Mouse (Mus musculus): ENCODE data around the gene Hbq1a. TPM values are rescaled to one million over a fixed set of nuclear protein-coding genes. Genes with fewer than 3 reads are reported as not detected.
"Not testable (repeated sequence)": the region's sequence is repeated elsewhere in the genome, so short reads cannot be mapped to it uniquely, and the experiment has no call there.

The Hbq1a gene
- polyA plus RNA-seq, 1 experiment = not detected

- H3K4me1 ChIP-seq (ENCODE audit: control insufficient read depth, insufficient read depth, low read length) = no peaks in the 10 kb centered on the region
- no peak overlapping the region for H3K27ac ChIP-seq (ENCODE audit: insufficient read depth, low read length)
- TF ChIP-seq CTCF (IDR thresholded peaks at IDR 0.05; ENCODE audit: borderline replicate concordance, insufficient read depth, low read length) (no peak), POLR2A (IDR thresholded peaks at IDR 0.05; ENCODE audit: low read depth, low read length) (no peak)
- H3K4me3 ChIP-seq (ENCODE audit: insufficient read depth, low read length) = no peak overlapping the region
These were observed 14.7 kb upstream of the Hbq1a start for GRCm38 (mm10) chr11:32285031-32285775.

GRCm38 (mm10) chr11:32285887-32286286, 14.0 kb upstream of the Hbq1a start:
- not testable (repeated sequence) for H3K27ac ChIP-seq (ENCODE audit: insufficient read depth, low read length); H3K4me1 ChIP-seq (ENCODE audit: control insufficient read depth, insufficient read depth, low read length); H3K4me3 ChIP-seq (ENCODE audit: insufficient read depth, low read length)

- not testable (repeated sequence) for H3K4me1 ChIP-seq (ENCODE audit: control insufficient read depth, insufficient read depth, low read length); H3K27ac ChIP-seq (ENCODE audit: insufficient read depth, low read length)
These were observed 13.0 kb upstream of the Hbq1a start, which contains the start of gene Hbq1b for GRCm38 (mm10) chr11:32286695-32287492. Hbq1b (plus strand) TSS chr11:32286965.

DNA sequence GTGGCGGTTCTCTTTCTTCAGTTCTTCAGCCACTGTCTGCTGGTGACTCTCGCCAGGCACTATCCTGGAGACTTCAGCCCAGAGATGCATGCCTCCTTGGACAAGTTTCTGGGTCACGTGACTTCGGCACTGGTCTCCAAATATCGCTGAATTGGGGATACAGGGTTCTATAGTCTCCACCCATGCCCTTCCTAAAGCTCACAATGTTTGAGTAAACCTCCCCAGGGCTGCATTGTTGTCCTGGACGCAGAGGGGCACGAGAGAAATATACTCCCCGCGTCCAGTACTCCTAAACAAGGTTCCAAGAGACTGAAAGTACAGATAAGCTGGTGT, 12.4 kb upstream of the Hbq1a start:
- H3K4me1 ChIP-seq (ENCODE audit: control insufficient read depth, insufficient read depth, low read length) = no peaks in the 10 kb centered on the region
- H3K27ac ChIP-seq (ENCODE audit: insufficient read depth, low read length) = no peak overlapping the region
- no peak overlapping the region for H3K4me3 ChIP-seq (ENCODE audit: insufficient read depth, low read length)
- no peak for TF ChIP-seq POLR2A (IDR thresholded peaks at IDR 0.05; ENCODE audit: low read depth, low read length)
- no peak for TF ChIP-seq CTCF (IDR thresholded peaks at IDR 0.05; ENCODE audit: borderline replicate concordance, insufficient read depth, low read length)

More at GRCm38 (mm10) chr11:32286695-32287492, 13.0 kb upstream of the Hbq1a start, which contains the start of gene Hbq1b:
- H3K4me3 ChIP-seq (ENCODE audit: insufficient read depth, low read length) = not testable (repeated sequence)

GRCm38 (mm10) chr11:32292819-32293218, 7.0 kb upstream of the Hbq1a start:
- not testable (repeated sequence) for H3K4me1 ChIP-seq (ENCODE audit: control insufficient read depth, insufficient read depth, low read length); H3K27ac ChIP-seq (ENCODE audit: insufficient read depth, low read length); H3K4me3 ChIP-seq (ENCODE audit: insufficient read depth, low read length)

GRCm38 (mm10) chr11:32293479-32293878, 6.4 kb upstream of the Hbq1a start:
- not testable (repeated sequence) for H3K27ac ChIP-seq (ENCODE audit: insufficient read depth, low read length); H3K4me1 ChIP-seq (ENCODE audit: control insufficient read depth, insufficient read depth, low read length); H3K4me3 ChIP-seq (ENCODE audit: insufficient read depth, low read length)

DNA sequence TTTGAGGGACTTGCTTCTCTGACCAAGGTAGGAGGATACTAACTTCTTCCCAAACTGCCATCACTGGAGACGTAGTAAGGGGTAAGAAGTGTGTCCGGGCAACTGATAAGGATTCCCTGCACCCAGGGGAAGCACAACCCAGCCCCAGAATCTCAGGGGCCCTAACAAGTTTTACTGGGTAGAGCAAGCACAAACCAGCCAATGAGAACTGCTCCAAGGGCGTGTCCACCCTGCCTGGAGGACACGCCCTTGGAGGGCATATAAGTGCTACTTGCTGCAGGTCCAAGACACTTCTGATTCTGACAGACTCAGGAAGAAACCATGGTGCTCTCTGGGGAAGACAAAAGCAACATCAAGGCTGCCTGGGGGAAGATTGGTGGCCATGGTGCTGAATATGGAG, 3.7 kb upstream of the Hbq1a start, which contains the start of gene Hba-a2:
Gene Hba-a2 (plus strand): TSS at position 287 of the 400 bp plus-strand sequence.
- not testable (repeated sequence) for H3K27ac ChIP-seq (ENCODE audit: insufficient read depth, low read length); H3K4me3 ChIP-seq (ENCODE audit: insufficient read depth, low read length); H3K4me1 ChIP-seq (ENCODE audit: control insufficient read depth, insufficient read depth, low read length)

DNA sequence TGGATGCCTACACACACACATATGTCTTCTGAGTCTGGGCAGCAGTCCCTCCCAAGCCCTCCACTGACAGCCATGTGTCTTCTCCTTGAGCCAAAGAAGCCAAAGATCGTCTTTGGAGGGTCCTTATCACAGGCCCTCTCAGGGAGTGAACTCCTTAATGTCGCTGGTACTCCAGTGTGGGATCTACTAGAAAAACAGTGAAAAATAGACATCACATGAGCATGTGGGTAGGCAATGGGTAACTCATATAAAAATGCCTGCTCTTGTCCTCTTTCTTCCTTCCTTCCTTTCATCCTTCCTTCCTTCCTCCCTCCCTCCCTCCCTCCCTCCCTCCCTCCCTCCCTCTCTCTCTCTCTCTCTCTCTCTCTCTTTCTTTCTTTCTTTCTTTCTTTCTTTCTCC, 2.5 kb upstream of the Hbq1a start:
- not testable (repeated sequence) for H3K4me1 ChIP-seq (ENCODE audit: control insufficient read depth, insufficient read depth, low read length); H3K27ac ChIP-seq (ENCODE audit: insufficient read depth, low read length); H3K4me3 ChIP-seq (ENCODE audit: insufficient read depth, low read length)

GRCm38 (mm10) chr11:32297866-32298531, 1.9 kb upstream of the Hbq1a start:
- no peaks in the 10 kb centered on the region for H3K4me1 ChIP-seq (ENCODE audit: control insufficient read depth, insufficient read depth, low read length)
- no peak overlapping the region for H3K27ac ChIP-seq (ENCODE audit: insufficient read depth, low read length)
- H3K4me3 ChIP-seq (ENCODE audit: insufficient read depth, low read length) = no peak overlapping the region
- no peak for TF ChIP-seq CTCF (IDR thresholded peaks at IDR 0.05; ENCODE audit: borderline replicate concordance, insufficient read depth, low read length)
- no peak for TF ChIP-seq POLR2A (IDR thresholded peaks at IDR 0.05; ENCODE audit: low read depth, low read length)

- H3K4me3 ChIP-seq (ENCODE audit: insufficient read depth, low read length) = no peak overlapping the region
- no peak overlapping the region for H3K27ac ChIP-seq (ENCODE audit: insufficient read depth, low read length)
- H3K4me1 ChIP-seq (ENCODE audit: control insufficient read depth, insufficient read depth, low read length) = no peaks in the 10 kb centered on the region
- no peak for TF ChIP-seq POLR2A (IDR thresholded peaks at IDR 0.05; ENCODE audit: low read depth, low read length)
- no peak for TF ChIP-seq CTCF (IDR thresholded peaks at IDR 0.05; ENCODE audit: borderline replicate concordance, insufficient read depth, low read length)
These were observed 1.3 kb upstream of the Hbq1a start for GRCm38 (mm10) chr11:32298532-32298918.
